Mouse (Mus musculus) lung, embryonic 14.5 days (tissue): ENCODE measurements around the gene Pip4k2a. TPM values are rescaled to one million over a fixed set of nuclear protein-coding genes. Genes with fewer than 3 reads are reported as not detected.

ENCODE experiments used
- ATAC-seq: fragments of 200-750 bp; cut with Nextera tagmentation; 2 replicates; pipeline ENCODE4 v1.8.0; 2017; ENCODE audit warnings: mild to moderate bottlenecking, moderate TSS enrichment, moderate library complexity; ENCODE audit not compliant: insufficient read depth
- DNase-seq: peaks from one replicate; pipeline ENCODE4 v3.0.0-alpha.2; 2015
- H3K27ac ChIP-seq: fragments of 300-500 bp; sonication (generic); 2 replicates; pipeline ENCODE4 v1.5.1; 2014; ENCODE audit warnings: low read depth, mild to moderate bottlenecking, moderate library complexity
- H3K27me3 ChIP-seq: fragments of 300-500 bp; sonication (generic); 2 replicates; pipeline ENCODE4 v1.6.1; 2014; ENCODE audit warnings: low read length, control low read depth; ENCODE audit not compliant: insufficient read depth
- H3K36me3 ChIP-seq: fragments of 300-500 bp; sonication (generic); 2 replicates; pipeline ENCODE4 v1.6.1; 2014; ENCODE audit warnings: control low read depth; ENCODE audit not compliant: insufficient read depth
- H3K4me1 ChIP-seq: fragments of 300-500 bp; sonication (generic); 2 replicates; pipeline ENCODE4 v1.6.1; 2014; ENCODE audit warnings: antibody characterized with exemption, control low read depth; ENCODE audit not compliant: insufficient read depth
- H3K4me2 ChIP-seq: fragments of 300-500 bp; sonication (generic); 2 replicates; pipeline ENCODE4 v1.6.1; 2014; ENCODE audit warnings: mild to moderate bottlenecking
- H3K4me3 ChIP-seq: fragments of 300-500 bp; sonication (generic); 2 replicates; pipeline ENCODE4 v1.5.1; 2014; ENCODE audit warnings: low read depth, low read length
- H3K9ac ChIP-seq: fragments of 300-500 bp; sonication (generic); 2 replicates; pipeline ENCODE4 v1.6.1; 2014
- H3K9me3 ChIP-seq: fragments of 300-500 bp; sonication (generic); 2 replicates; pipeline ENCODE4 v1.6.1; 2016; ENCODE audit warnings: low read depth, low read length, control low read depth
- CTCF ChIP-seq: IDR thresholded peaks from 2 replicates; pipeline ENCODE4 v1.5.1; 2016; ENCODE audit warnings: antibody characterized with exemption, low read depth
- WGBS: fragments of 180-500 bp; shearing (Covaris S2); extraction: QIAGEN DNeasy Blood & Tissue Kit; methylation state at CpG from one replicate; pipeline ENCODE4 v1.1.7; 2014; 5-methylcytosine and 5-hydroxymethylcytosine counted together
- polyA plus RNA-seq: library from polyadenylated mRNA; unstranded; fragments of >200 nt; fragmentation: Nextera tagmentation; extraction: Ambion mirVana; gene quantifications from 2 replicates; pipeline ENCODE4 v1.2.1, GENCODE M21; 2014

Gene Pip4k2a
- polyA plus RNA-seq, 1 experiment from 2014 or later: 10.2 TPM

- Histone ChIP-seq H3K9ac (no peak overlapping the region), H3K4me2 (no peak overlapping the region), H3K27me3 (no peaks in the 10 kb centered on the region), H3K4me1 (peaks cover 7% of the 10 kb centered on the region; the same call in 1 of the 2 replicates), H3K9me3 (no peaks in the 10 kb centered on the region), H3K27ac (no peak overlapping the region), H3K4me3 (no peak overlapping the region), H3K36me3 (no peaks in the 10 kb centered on the region)
- DNase-seq (no peak), ATAC-seq (no peak)
- no peak for TF ChIP-seq CTCF
- 45% methylated on average over 5 of the region's 5 CpGs for WGBS
These were observed 78.0 kb downstream of the Pip4k2a start for GRCm38 (mm10) chr2:18919797-18920354.

DNA sequence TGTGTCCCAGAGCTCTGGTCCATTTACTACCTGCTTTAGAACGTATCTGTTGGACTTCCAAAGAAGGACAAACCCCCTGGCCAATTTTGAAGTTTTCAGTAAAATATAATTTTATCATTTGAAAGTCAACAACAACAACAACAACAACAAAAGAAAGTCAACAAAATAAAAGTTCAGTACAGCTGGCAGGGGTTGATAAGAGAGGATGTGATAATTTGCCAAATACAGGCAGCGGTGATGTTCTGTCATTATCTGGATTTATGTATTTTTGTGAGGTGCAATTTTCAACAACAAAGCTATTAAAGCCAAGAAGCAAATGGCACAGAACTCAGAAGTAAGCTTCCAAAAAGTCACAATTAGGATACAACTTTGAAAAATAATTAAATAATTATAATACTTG, 80.1 kb downstream of the Pip4k2a start:
- H3K4me2 ChIP-seq: no peak overlapping the region
- H3K27ac ChIP-seq: no peak overlapping the region
- no peak for TF ChIP-seq CTCF
- no peaks in the 10 kb centered on the region for H3K27me3 ChIP-seq
- H3K36me3 ChIP-seq: no peaks in the 10 kb centered on the region
- H3K4me3 ChIP-seq: no peak overlapping the region
- peaks cover 3% of the 10 kb centered on the region; the same call in 1 of the 2 replicates for H3K4me1 ChIP-seq
- H3K9me3 ChIP-seq: no peaks in the 10 kb centered on the region
- DNase-seq (no peak), ATAC-seq (no peak)
- no peak overlapping the region for H3K9ac ChIP-seq
- WGBS: 89% methylated on average over 2 of the region's 2 CpGs

DNA sequence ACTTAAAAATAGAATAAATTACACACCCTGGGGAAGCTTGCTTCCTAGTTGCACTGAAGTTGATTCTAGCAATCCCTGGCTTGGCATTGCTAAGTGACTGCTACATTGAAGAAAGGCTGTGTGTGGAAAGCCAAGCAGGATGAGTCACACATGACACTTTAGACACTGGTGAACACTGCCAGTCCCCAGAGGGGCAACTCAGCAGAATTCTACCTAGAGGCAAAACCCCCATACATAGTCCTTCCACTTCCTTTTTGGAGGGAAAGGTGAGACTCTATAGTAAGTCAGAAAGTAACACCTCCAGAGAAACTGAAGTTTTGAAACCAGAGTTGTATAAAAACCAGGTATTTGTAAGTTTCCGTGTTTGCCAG, 80.6 kb downstream of the Pip4k2a start:
- Histone ChIP-seq H3K9me3 (no peaks in the 10 kb centered on the region), H3K4me1 (peaks cover 3% of the 10 kb centered on the region; the same call in 1 of the 2 replicates), H3K9ac (no peak overlapping the region), H3K4me2 (no peak overlapping the region), H3K4me3 (no peak overlapping the region), H3K36me3 (no peaks in the 10 kb centered on the region), H3K27ac (no peak overlapping the region), H3K27me3 (no peaks in the 10 kb centered on the region)
- 83% methylated on average over 1 of the region's 1 CpGs for WGBS
- ATAC-seq (no peak), DNase-seq (no peak)
- no peak for TF ChIP-seq CTCF

GRCm38 (mm10) chr2:18916615-18917379, 81.1 kb downstream of the Pip4k2a start:
- no peak for DNase-seq
- Histone ChIP-seq H3K4me2 (no peak overlapping the region), H3K9ac (no peak overlapping the region), H3K4me1 (peaks cover 3% of the 10 kb centered on the region; the same call in 1 of the 2 replicates), H3K36me3 (no peaks in the 10 kb centered on the region), H3K27me3 (no peaks in the 10 kb centered on the region), H3K27ac (no peak overlapping the region), H3K4me3 (no peak overlapping the region), H3K9me3 (no peaks in the 10 kb centered on the region)
- TF ChIP-seq CTCF: no peak
- 70% methylated on average over 14 of the region's 14 CpGs for WGBS
- no peak for ATAC-seq

GRCm38 (mm10) chr2:18916042-18916407, 81.9 kb downstream of the Pip4k2a start:
- no peak for ATAC-seq
- Histone ChIP-seq H3K27ac (no peak overlapping the region), H3K4me3 (no peak overlapping the region), H3K4me1 (peaks cover 3% of the 10 kb centered on the region; the same call in 1 of the 2 replicates), H3K27me3 (no peaks in the 10 kb centered on the region), H3K4me2 (no peak overlapping the region), H3K36me3 (no peaks in the 10 kb centered on the region), H3K9me3 (no peaks in the 10 kb centered on the region), H3K9ac (no peak overlapping the region)
- no peak for TF ChIP-seq CTCF
- 60% methylated on average over 2 of the region's 2 CpGs for WGBS
- no peak for DNase-seq

GRCm38 (mm10) chr2:18915372-18916041, 82.4 kb downstream of the Pip4k2a start:
- H3K4me1 ChIP-seq: peaks cover 3% of the 10 kb centered on the region; the same call in 1 of the 2 replicates
- ATAC-seq (no peak; the same call in 1 of the 2 replicates), DNase-seq (no peak)
- H3K4me2 ChIP-seq: no peak overlapping the region
- no peak overlapping the region for H3K4me3 ChIP-seq
- 53% methylated on average over 9 of the region's 9 CpGs for WGBS
- H3K27ac ChIP-seq: no peak overlapping the region
- no peaks in the 10 kb centered on the region for H3K27me3 ChIP-seq
- H3K9ac ChIP-seq: no peak overlapping the region
- H3K36me3 ChIP-seq: no peaks in the 10 kb centered on the region
- no peak for TF ChIP-seq CTCF
- no peaks in the 10 kb centered on the region for H3K9me3 ChIP-seq

DNA sequence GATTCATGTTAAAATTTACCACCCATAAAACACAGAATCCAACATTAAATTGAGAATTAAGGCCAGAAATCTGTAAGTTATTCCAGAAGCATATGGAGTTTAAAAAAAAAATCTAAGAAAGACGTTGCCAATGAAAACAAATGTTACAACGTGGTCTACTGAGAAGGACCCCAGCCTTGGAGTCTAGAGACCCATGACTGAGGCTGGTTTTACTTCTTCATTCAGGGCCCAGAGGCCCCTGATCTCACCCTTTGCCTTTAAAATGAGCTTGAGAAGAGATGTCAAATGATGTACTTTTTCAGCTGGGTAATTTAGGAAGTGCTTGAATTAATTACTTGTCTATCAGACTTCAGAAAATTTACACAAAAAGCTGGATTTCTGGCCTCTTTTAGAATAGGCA, 83.2 kb downstream of the Pip4k2a start:
- no peaks in the 10 kb centered on the region for H3K9me3 ChIP-seq
- no peaks in the 10 kb centered on the region for H3K27me3 ChIP-seq
- ATAC-seq (no peak), DNase-seq (no peak)
- no peak overlapping the region for H3K4me2 ChIP-seq
- TF ChIP-seq CTCF: no peak
- peaks cover 3% of the 10 kb centered on the region; the same call in 1 of the 2 replicates for H3K4me1 ChIP-seq
- no peak overlapping the region for H3K27ac ChIP-seq
- no peak overlapping the region for H3K9ac ChIP-seq
- H3K4me3 ChIP-seq: no peak overlapping the region
- H3K36me3 ChIP-seq: no peaks in the 10 kb centered on the region
- 63% methylated on average over 2 of the region's 2 CpGs for whole genome bisulfite sequencing
